In genomic region chr8:107437711-107438110, GRCm38 (mm10) we compare ENCODE assay signal across 7 mouse cellular contexts. TPM values are rescaled to one million over a fixed set of nuclear protein-coding genes. Genes with fewer than 3 reads are reported as not detected.
A peak's percentile ranks its signal among the peaks of the same experiment; 100 is the strongest.
DNase-seq lines count a peak whose midpoint lies in the region; ATAC-seq and TF ChIP-seq lines count a peak whose summit lies in the region.

No protein-coding gene starts in this region.

- ATAC-seq in midbrain, embryonic 11.5 days (ENCODE audit: low FRiP score), result no peak
- no peak for ATAC-seq in midbrain, embryonic 14.5 days (ENCODE audit: low FRiP score, low TSS enrichment)
- ATAC-seq in hindbrain, postnatal 0 days, result no peak
- ATAC-seq in liver, embryonic 11.5 days (replicated peaks; ENCODE audit: low FRiP score), result no peak

- no peaks in the 10 kb centered on the region for H3K27me3 ChIP-seq in midbrain, embryonic 11.5 days (ENCODE audit: control insufficient read depth, insufficient read depth, low read length)
- H3K27me3 ChIP-seq in midbrain, embryonic 14.5 days (ENCODE audit: control insufficient read depth, insufficient read depth, low read length), result no peaks in the 10 kb centered on the region
- no peaks in the 10 kb centered on the region for H3K27me3 ChIP-seq in hindbrain, postnatal 0 days (ENCODE audit: insufficient read depth, low read length)
- H3K27me3 ChIP-seq in liver, embryonic 11.5 days (replicated peaks; ENCODE audit: control insufficient read depth, insufficient read depth, low read length), result no peaks in the 10 kb centered on the region

- H3K36me3 ChIP-seq in midbrain, embryonic 11.5 days (ENCODE audit: control insufficient read depth, insufficient read depth, low read length), result no peaks in the 10 kb centered on the region
- H3K36me3 ChIP-seq in midbrain, embryonic 14.5 days (ENCODE audit: control insufficient read depth, insufficient read depth, low read length), result no peaks in the 10 kb centered on the region
- H3K36me3 ChIP-seq in hindbrain, postnatal 0 days (ENCODE audit: insufficient read depth, low read length), result no peaks in the 10 kb centered on the region
- no peaks in the 10 kb centered on the region for H3K36me3 ChIP-seq in liver, embryonic 11.5 days (ENCODE audit: control insufficient read depth, insufficient read depth, low read length)

- H3K9ac ChIP-seq in midbrain, embryonic 11.5 days (ENCODE audit: low read length), result no peak overlapping the region
- no peak overlapping the region for H3K9ac ChIP-seq in midbrain, embryonic 14.5 days (replicated peaks; ENCODE audit: low read length)
- no peak overlapping the region; the same call in 1 of the 2 replicates for H3K9ac ChIP-seq in hindbrain, postnatal 0 days (replicated peaks; ENCODE audit: low read length)
- 0 out of 2 replicates have a peak overlapping the region, but pooled peaks have one; percentile 32 for H3K9ac ChIP-seq in liver, embryonic 11.5 days (ENCODE audit: low read depth, low read length)

- peak; percentile 57 for DNase-seq in midbrain, embryonic 11.5 days (ENCODE audit: low spot score, missing footprints)
- no peak for DNase-seq in midbrain, embryonic 14.5 days
- no peak for DNase-seq in hindbrain, postnatal 0 days (ENCODE audit: low spot score)
- no peak for DNase-seq in liver, embryonic 11.5 days (ENCODE audit: low spot score)
- DNase-seq in yolk sac, embryonic 10.5 days (ENCODE audit: low spot score), result peak; percentile 63
- DNase-seq in adrenal gland, adult 18-20 months (ENCODE audit: low spot score in 2 of 2), result no peak
- DNase-seq in gastrocnemius, postnatal 4 days (ENCODE audit: low spot score in 2 of 2), result no peak

- WGBS in midbrain, embryonic 11.5 days, result 70% methylated on average over 2 of the region's 2 CpGs
- 74% methylated on average over 2 of the region's 2 CpGs for WGBS in midbrain, embryonic 14.5 days
- 64% methylated on average over 2 of the region's 2 CpGs for WGBS in hindbrain, postnatal 0 days
- WGBS in liver, embryonic 11.5 days, result 74% methylated on average over 2 of the region's 2 CpGs

- no peak for TF ChIP-seq CTCF in hindbrain, postnatal 0 days (IDR thresholded peaks at IDR 0.05; ENCODE audit: low read depth)

- no peaks in the 10 kb centered on the region for H3K9me3 ChIP-seq in midbrain, embryonic 11.5 days (ENCODE audit: control insufficient read depth, low read length)
- no peaks in the 10 kb centered on the region for H3K9me3 ChIP-seq in midbrain, embryonic 14.5 days (ENCODE audit: control insufficient read depth, low read length)
- H3K9me3 ChIP-seq in hindbrain, postnatal 0 days (ENCODE audit: low read length), result no peaks in the 10 kb centered on the region
- no peaks in the 10 kb centered on the region for H3K9me3 ChIP-seq in liver, embryonic 11.5 days (ENCODE audit: control insufficient read depth, low read length)

- no peak overlapping the region for H3K4me2 ChIP-seq in midbrain, embryonic 11.5 days
- H3K4me2 ChIP-seq in midbrain, embryonic 14.5 days (ENCODE audit: low read length), result no peak overlapping the region
- H3K4me2 ChIP-seq in hindbrain, postnatal 0 days (ENCODE audit: low read depth, low read length), result peak overlapping the region; percentile 72; the same call in 1 of the 2 replicates
- H3K4me2 ChIP-seq in liver, embryonic 11.5 days, result peak overlapping the region; percentile 83

- no peak overlapping the region for H3K4me3 ChIP-seq in midbrain, embryonic 11.5 days (ENCODE audit: low read depth, low read length)
- H3K4me3 ChIP-seq in midbrain, embryonic 14.5 days (replicated peaks; ENCODE audit: low read depth, low read length), result no peak overlapping the region
- H3K4me3 ChIP-seq in hindbrain, postnatal 0 days (ENCODE audit: low read length), result no peak overlapping the region
- H3K4me3 ChIP-seq in liver, embryonic 11.5 days (ENCODE audit: low read depth, low read length), result peak overlapping the region; percentile 89; the same call in 1 of the 2 replicates

- no peak overlapping the region for H3K27ac ChIP-seq in midbrain, embryonic 11.5 days (ENCODE audit: low read depth, low read length)
- no peak overlapping the region for H3K27ac ChIP-seq in midbrain, embryonic 14.5 days (replicated peaks; ENCODE audit: low read depth, low read length)
- no peak overlapping the region for H3K27ac ChIP-seq in hindbrain, postnatal 0 days
- peak overlapping the region; percentile 93 for H3K27ac ChIP-seq in liver, embryonic 11.5 days (ENCODE audit: low read depth, low read length)

- H3K4me1 ChIP-seq in midbrain, embryonic 11.5 days (ENCODE audit: control insufficient read depth, insufficient read depth, low read length), result peaks cover 11% of the 10 kb centered on the region
- H3K4me1 ChIP-seq in midbrain, embryonic 14.5 days (ENCODE audit: control insufficient read depth, insufficient read depth, low read length), result peaks cover 11% of the 10 kb centered on the region; the same call in 1 of the 2 replicates
- no peaks in the 10 kb centered on the region; the same call in 1 of the 2 replicates for H3K4me1 ChIP-seq in hindbrain, postnatal 0 days (ENCODE audit: insufficient read depth, low read length)
- H3K4me1 ChIP-seq in liver, embryonic 11.5 days (replicated peaks; ENCODE audit: control insufficient read depth, insufficient read depth, low read length), result peaks cover 21% of the 10 kb centered on the region

RNA-seq across cellular contexts. Expression of gene Wwp2, which starts 1.5 kb away (rescaled TPM):
- polyA plus RNA-seq in midbrain, embryonic 11.5 days (2014; fragmentation: Nextera tagmentation; extraction: Ambion mirVana), result 53.1 and 56.4 TPM in 2 replicates
- polyA plus RNA-seq in midbrain, embryonic 14.5 days (2014; fragmentation: Nextera tagmentation; extraction: Ambion mirVana), result 38.3 and 50.5 TPM in 2 replicates
- 36.2 and 41.9 TPM in 2 replicates for total RNA-seq in hindbrain, postnatal 0 days (2014; rRNA removed)
- 32.7 and 33.0 TPM in 2 replicates for polyA plus RNA-seq in hindbrain, postnatal 0 days (2015; fragmentation: Nextera tagmentation; extraction: Ambion mirVana)
- 37.6 and 40.2 TPM in 2 replicates for polyA plus RNA-seq in liver, embryonic 11.5 days (2014; fragmentation: Nextera tagmentation; extraction: Ambion mirVana)
- 10 to 100 TPM; 32.7 to 33.2 TPM for total RNA-seq in adrenal gland, adult 18-20 months (2021)
- 10 to 100 TPM; 26.0 to 28.6 TPM for total RNA-seq in gastrocnemius, postnatal 4 days (2021)

RNA-seq across cellular contexts. Expression of gene Nob1, which starts 12.9 kb away (rescaled TPM):
- polyA plus RNA-seq in midbrain, embryonic 11.5 days (2014; fragmentation: Nextera tagmentation; extraction: Ambion mirVana), result 69.5 and 81.7 TPM in 2 replicates
- polyA plus RNA-seq in midbrain, embryonic 14.5 days (2014; fragmentation: Nextera tagmentation; extraction: Ambion mirVana), result 52.0 and 60.3 TPM in 2 replicates
- 14.7 and 24.9 TPM in 2 replicates for total RNA-seq in hindbrain, postnatal 0 days (2014; rRNA removed)
- polyA plus RNA-seq in hindbrain, postnatal 0 days (2015; fragmentation: Nextera tagmentation; extraction: Ambion mirVana), result 48.9 and 49.5 TPM in 2 replicates
- 92.9 and 93.3 TPM in 2 replicates for polyA plus RNA-seq in liver, embryonic 11.5 days (2014; fragmentation: Nextera tagmentation; extraction: Ambion mirVana)
- 10 to 100 TPM; 32.2 to 40.8 TPM for total RNA-seq in adrenal gland, adult 18-20 months (2021)
- 10 to 100 TPM; 25.8 to 30.0 TPM for total RNA-seq in gastrocnemius, postnatal 4 days (2021)

RNA-seq across cellular contexts. Expression of gene Nqo1, which starts 34.7 kb away (rescaled TPM):
- polyA plus RNA-seq in midbrain, embryonic 11.5 days (2014; fragmentation: Nextera tagmentation; extraction: Ambion mirVana), result 6.7 and 7.9 TPM in 2 replicates
- 3.2 and 4.6 TPM in 2 replicates for polyA plus RNA-seq in midbrain, embryonic 14.5 days (2014; fragmentation: Nextera tagmentation; extraction: Ambion mirVana)
- total RNA-seq in hindbrain, postnatal 0 days (2014; rRNA removed), result 13.2 and 14.1 TPM in 2 replicates
- 22.1 and 23.7 TPM in 2 replicates for polyA plus RNA-seq in hindbrain, postnatal 0 days (2015; fragmentation: Nextera tagmentation; extraction: Ambion mirVana)
- polyA plus RNA-seq in liver, embryonic 11.5 days (2014; fragmentation: Nextera tagmentation; extraction: Ambion mirVana), result 12.5 and 15.9 TPM in 2 replicates
- 1 to 10 TPM; 6.0 to 6.2 TPM for total RNA-seq in adrenal gland, adult 18-20 months (2021)
- total RNA-seq in gastrocnemius, postnatal 4 days (2021), result 1 to 10 TPM; 2.6 to 2.9 TPM

Comparison
In these comparisons a context has a peak if more than half of its experiments do, and no peak if none do; other contexts are left out.
1. DNase-seq: peak in midbrain, embryonic 11.5 days (single experiment) and yolk sac, embryonic 10.5 days (single experiment); none in midbrain, embryonic 14.5 days (single experiment), hindbrain, postnatal 0 days (single experiment), liver, embryonic 11.5 days (single experiment), adrenal gland, adult 18-20 months (0 of 2) and gastrocnemius, postnatal 4 days (0 of 2).
2. H3K4me2 ChIP-seq: peak in hindbrain, postnatal 0 days (single experiment) and liver, embryonic 11.5 days (single experiment); none in midbrain, embryonic 11.5 days (single experiment) and midbrain, embryonic 14.5 days (single experiment).